8 mouse cellular contexts compared by ENCODE assay signal in the genomic region with DNA sequence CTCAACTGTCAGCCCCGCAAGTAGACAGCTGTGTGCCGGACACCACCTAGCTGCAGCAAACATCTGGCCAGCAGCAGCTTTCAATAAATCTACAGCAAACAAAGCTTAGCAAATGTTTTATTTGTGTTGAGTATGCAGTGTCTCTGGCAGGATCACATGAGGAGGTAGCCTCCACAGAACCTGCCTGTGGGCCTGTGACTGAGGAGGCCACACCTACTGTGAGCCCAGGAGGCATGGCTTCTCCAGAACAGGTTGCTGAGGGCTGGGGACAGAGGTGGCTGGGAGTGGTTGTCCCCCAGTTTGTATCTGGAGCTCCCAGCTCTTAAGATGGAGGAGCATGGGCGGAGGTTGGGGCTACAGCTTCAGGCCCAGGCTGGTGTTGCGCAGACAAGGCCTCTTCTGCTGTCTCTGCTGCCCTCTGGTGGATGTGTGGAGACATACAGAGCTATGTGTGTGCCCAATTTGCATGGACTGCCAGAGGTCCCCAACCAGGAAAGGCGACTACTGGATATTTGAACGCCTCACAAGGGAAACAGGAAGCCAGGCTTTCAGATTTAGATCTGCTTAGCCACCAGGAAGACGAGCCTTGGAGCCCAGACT. TPM values are rescaled to one million over a fixed set of nuclear protein-coding genes. Genes with fewer than 3 reads are reported as not detected.
DNase-seq lines count a peak whose midpoint lies in the region; ATAC-seq and TF ChIP-seq lines count a peak whose summit lies in the region.

No protein-coding gene starts in this region.

- peak; percentile 98 for TF ChIP-seq CTCF in embryonic fibroblast, embryonic 13.5 days (IDR thresholded peaks at IDR 0.05; ENCODE audit: borderline replicate concordance, insufficient read depth, low read length)
- peak; percentile 95 for TF ChIP-seq CTCF in kidney, postnatal 0 days (IDR thresholded peaks at IDR 0.05; ENCODE audit: low read depth)

- TF ChIP-seq POLR2A in embryonic fibroblast, embryonic 13.5 days (IDR thresholded peaks at IDR 0.05; ENCODE audit: low read depth, low read length) = no peak

- H3K27me3 ChIP-seq in heart, embryonic 14.5 days (ENCODE audit: control insufficient read depth, insufficient read depth, low read length) = no peaks in the 10 kb centered on the region
- no peaks in the 10 kb centered on the region for H3K27me3 ChIP-seq in kidney, postnatal 0 days (ENCODE audit: insufficient read depth, low read length)
- no peaks in the 10 kb centered on the region for H3K27me3 ChIP-seq in liver, embryonic 13.5 days
- H3K27me3 ChIP-seq in neural tube, embryonic 11.5 days (ENCODE audit: control insufficient read depth, insufficient read depth, low read length) = no peaks in the 10 kb centered on the region
- H3K27me3 ChIP-seq in stomach, embryonic 15.5 days (replicated peaks) = no peaks in the 10 kb centered on the region

- no peaks in the 10 kb centered on the region for H3K9me3 ChIP-seq in heart, embryonic 14.5 days (ENCODE audit: control insufficient read depth, low read length)
- H3K9me3 ChIP-seq in kidney, postnatal 0 days (replicated peaks; ENCODE audit: low read length) = no peaks in the 10 kb centered on the region
- no peaks in the 10 kb centered on the region for H3K9me3 ChIP-seq in liver, embryonic 13.5 days (replicated peaks)
- H3K9me3 ChIP-seq in neural tube, embryonic 11.5 days (ENCODE audit: control insufficient read depth, low read length) = no peaks in the 10 kb centered on the region
- H3K9me3 ChIP-seq in stomach, embryonic 15.5 days = no peaks in the 10 kb centered on the region

- WGBS in heart, embryonic 14.5 days = 35% methylated on average over 7 of the region's 7 CpGs
- WGBS in kidney, postnatal 0 days = 36% methylated on average over 7 of the region's 7 CpGs
- WGBS in liver, embryonic 13.5 days (ENCODE audit: insufficient replicate concordance) = 35% methylated on average over 7 of the region's 7 CpGs
- 44% methylated on average over 7 of the region's 7 CpGs for WGBS in neural tube, embryonic 11.5 days
- 32% methylated on average over 7 of the region's 7 CpGs for WGBS in stomach, embryonic 15.5 days

- no peak overlapping the region for H3K27ac ChIP-seq in embryonic fibroblast, embryonic 13.5 days (ENCODE audit: insufficient read depth, low read length)
- H3K27ac ChIP-seq in heart, embryonic 14.5 days (replicated peaks in 1 of 2; ENCODE audit: control insufficient read depth in 1 of 2, insufficient read depth in 1 of 2, low read depth in 2 of 2, low read length in 2 of 2) = no peak overlapping the region
- no peak overlapping the region for H3K27ac ChIP-seq in kidney, postnatal 0 days
- peak overlapping the region; percentile 73 for H3K27ac ChIP-seq in liver, embryonic 13.5 days
- no peak overlapping the region for H3K27ac ChIP-seq in neural tube, embryonic 11.5 days (ENCODE audit: low read depth, low read length)
- 0 out of 2 replicates have a peak overlapping the region, but pooled peaks have one; percentile 18 for H3K27ac ChIP-seq in stomach, embryonic 15.5 days

- no peak overlapping the region for H3K4me2 ChIP-seq in heart, embryonic 14.5 days (ENCODE audit: low read length)
- H3K4me2 ChIP-seq in kidney, postnatal 0 days (ENCODE audit: low read length) = no peak overlapping the region
- no peak overlapping the region for H3K4me2 ChIP-seq in liver, embryonic 13.5 days
- no peak overlapping the region for H3K4me2 ChIP-seq in neural tube, embryonic 11.5 days (ENCODE audit: low read depth)
- no peak overlapping the region for H3K4me2 ChIP-seq in stomach, embryonic 15.5 days

- H3K36me3 ChIP-seq in heart, embryonic 14.5 days (ENCODE audit: control insufficient read depth, insufficient read depth, low read length) = peaks cover 50% of the 10 kb centered on the region
- H3K36me3 ChIP-seq in kidney, postnatal 0 days (ENCODE audit: insufficient read depth, low read length) = peaks cover 27% of the 10 kb centered on the region
- peaks cover 61% of the 10 kb centered on the region for H3K36me3 ChIP-seq in liver, embryonic 13.5 days
- peaks cover 10% of the 10 kb centered on the region for H3K36me3 ChIP-seq in neural tube, embryonic 11.5 days (ENCODE audit: control insufficient read depth, insufficient read depth, low read length)
- H3K36me3 ChIP-seq in stomach, embryonic 15.5 days = peaks cover 29% of the 10 kb centered on the region

- H3K4me1 ChIP-seq in embryonic fibroblast, embryonic 13.5 days (ENCODE audit: control insufficient read depth, insufficient read depth, low read length) = no peaks in the 10 kb centered on the region
- H3K4me1 ChIP-seq in heart, embryonic 14.5 days (ENCODE audit: control insufficient read depth in 2 of 2, insufficient read depth in 2 of 2, low read length in 2 of 2) = peaks cover 2% of the 10 kb centered on the region in 2 experiments; a peak in 1 of 4 replicates
- no peaks in the 10 kb centered on the region for H3K4me1 ChIP-seq in kidney, postnatal 0 days (replicated peaks; ENCODE audit: insufficient read depth, low read length)
- peaks cover 22% of the 10 kb centered on the region for H3K4me1 ChIP-seq in liver, embryonic 13.5 days (replicated peaks)
- no peaks in the 10 kb centered on the region for H3K4me1 ChIP-seq in neural tube, embryonic 11.5 days (ENCODE audit: control insufficient read depth, insufficient read depth, low read length)
- 0 out of 2 replicates have a peak, but pooled peaks cover 4% of the 10 kb centered on the region for H3K4me1 ChIP-seq in stomach, embryonic 15.5 days

- DNase-seq in CD4-positive, CD25-positive, alpha-beta regulatory T cell, adult 2 months (ENCODE audit: low read depth, low spot score) = peak; percentile 93
- DNase-seq in brain, adult 2 months (ENCODE audit: low read depth, low spot score) = peak; percentile 96
- peak; percentile 94 for DNase-seq in kidney, postnatal 0 days (ENCODE audit: low spot score)
- DNase-seq in liver, embryonic 13.5 days = peak; percentile 75
- peak; percentile 82 for DNase-seq in neural tube, embryonic 11.5 days (ENCODE audit: low spot score)

- no peak overlapping the region for H3K4me3 ChIP-seq in embryonic fibroblast, embryonic 13.5 days (ENCODE audit: insufficient read depth, low read length)
- H3K4me3 ChIP-seq in heart, embryonic 14.5 days (ENCODE audit: control insufficient read depth in 1 of 2, insufficient read depth in 1 of 2, low read depth in 1 of 2, low read length in 2 of 2) = no peak overlapping the region
- H3K4me3 ChIP-seq in kidney, postnatal 0 days (replicated peaks; ENCODE audit: low read depth, low read length) = no peak overlapping the region
- no peak overlapping the region for H3K4me3 ChIP-seq in liver, embryonic 13.5 days (replicated peaks)
- no peak overlapping the region for H3K4me3 ChIP-seq in neural tube, embryonic 11.5 days (ENCODE audit: low read depth, low read length)
- no peak overlapping the region for H3K4me3 ChIP-seq in stomach, embryonic 15.5 days (replicated peaks)

- H3K9ac ChIP-seq in heart, embryonic 14.5 days (ENCODE audit: low read length) = no peak overlapping the region
- H3K9ac ChIP-seq in kidney, postnatal 0 days (ENCODE audit: low read depth, low read length) = no peak overlapping the region; the same call in 1 of the 2 replicates
- peak overlapping the region; percentile 11; the same call in 1 of the 2 replicates for H3K9ac ChIP-seq in liver, embryonic 13.5 days
- no peak overlapping the region for H3K9ac ChIP-seq in neural tube, embryonic 11.5 days (ENCODE audit: low read length)
- H3K9ac ChIP-seq in stomach, embryonic 15.5 days = no peak overlapping the region

- ATAC-seq in heart, embryonic 14.5 days (ENCODE audit: insufficient number of reproducible peaks, insufficient read depth, low FRiP score, low read depth) = peak; percentile 31; the same call in 1 of the 2 replicates
- peak; percentile 74 for ATAC-seq in kidney, postnatal 0 days (replicated peaks; ENCODE audit: low FRiP score, low read depth)
- ATAC-seq in liver, embryonic 13.5 days (ENCODE audit: low read depth) = peak; percentile 94
- ATAC-seq in neural tube, embryonic 11.5 days (ENCODE audit: insufficient read depth, low FRiP score, low TSS enrichment) = peak; percentile 67; the same call in 1 of the 2 replicates
- peak; percentile 83 for ATAC-seq in stomach, embryonic 15.5 days (ENCODE audit: insufficient read depth, low FRiP score, low read depth)

RNA-seq across cellular contexts. Expression of gene Dcdc2b, which starts 5.5 kb away (rescaled TPM):
- 0.68 TPM in 1 of 2 replicates, not detected in the other for polyA plus RNA-seq in embryonic fibroblast, embryonic 13.5 days (2011; ENCODE audit: insufficient read length, low read depth, missing spikeins)
- polyA plus RNA-seq in heart, embryonic 14.5 days (2014; fragmentation: Nextera tagmentation; extraction: Ambion mirVana) = 1.1 and 2.6 TPM in 2 replicates
- 1.9 and 2.3 TPM in 2 replicates for polyA plus RNA-seq in kidney, postnatal 0 days (2015; fragmentation: Nextera tagmentation; extraction: Ambion mirVana)
- polyA plus RNA-seq in liver, embryonic 13.5 days (2015; fragmentation: Nextera tagmentation; extraction: Ambion mirVana) = 0.31 and 0.51 TPM in 2 replicates
- polyA plus RNA-seq in neural tube, embryonic 11.5 days (2014; fragmentation: Nextera tagmentation; extraction: Ambion mirVana) = 2.6 and 4.5 TPM in 2 replicates
- polyA plus RNA-seq in stomach, embryonic 15.5 days (2015; fragmentation: Nextera tagmentation; extraction: Ambion mirVana) = 1.7 and 2.4 TPM in 2 replicates

RNA-seq across cellular contexts. Expression of gene Tmem234, which starts 8.1 kb away (rescaled TPM):
- polyA plus RNA-seq in embryonic fibroblast, embryonic 13.5 days (2011; ENCODE audit: insufficient read length, low read depth, missing spikeins) = 110 and 112 TPM in 2 replicates
- polyA plus RNA-seq in heart, embryonic 14.5 days (2014; fragmentation: Nextera tagmentation; extraction: Ambion mirVana) = 158 and 179 TPM in 2 replicates
- polyA plus RNA-seq in kidney, postnatal 0 days (2015; fragmentation: Nextera tagmentation; extraction: Ambion mirVana) = 188 and 197 TPM in 2 replicates
- 142 and 153 TPM in 2 replicates for polyA plus RNA-seq in liver, embryonic 13.5 days (2015; fragmentation: Nextera tagmentation; extraction: Ambion mirVana)
- 187 and 192 TPM in 2 replicates for polyA plus RNA-seq in neural tube, embryonic 11.5 days (2014; fragmentation: Nextera tagmentation; extraction: Ambion mirVana)
- polyA plus RNA-seq in stomach, embryonic 15.5 days (2015; fragmentation: Nextera tagmentation; extraction: Ambion mirVana) = 194 and 200 TPM in 2 replicates

RNA-seq across cellular contexts. Expression of gene Eif3i, which starts 8.1 kb away (rescaled TPM):
- polyA plus RNA-seq in embryonic fibroblast, embryonic 13.5 days (2011; ENCODE audit: insufficient read length, low read depth, missing spikeins) = 217 and 251 TPM in 2 replicates
- polyA plus RNA-seq in heart, embryonic 14.5 days (2014; fragmentation: Nextera tagmentation; extraction: Ambion mirVana) = 192 and 207 TPM in 2 replicates
- 284 and 298 TPM in 2 replicates for polyA plus RNA-seq in kidney, postnatal 0 days (2015; fragmentation: Nextera tagmentation; extraction: Ambion mirVana)
- polyA plus RNA-seq in liver, embryonic 13.5 days (2015; fragmentation: Nextera tagmentation; extraction: Ambion mirVana) = 211 and 222 TPM in 2 replicates
- polyA plus RNA-seq in neural tube, embryonic 11.5 days (2014; fragmentation: Nextera tagmentation; extraction: Ambion mirVana) = 274 and 291 TPM in 2 replicates
- 263 and 265 TPM in 2 replicates for polyA plus RNA-seq in stomach, embryonic 15.5 days (2015; fragmentation: Nextera tagmentation; extraction: Ambion mirVana)

RNA-seq across cellular contexts. Expression of gene Iqcc, which starts 10.4 kb away (rescaled TPM):
- polyA plus RNA-seq in embryonic fibroblast, embryonic 13.5 days (2011; ENCODE audit: insufficient read length, low read depth, missing spikeins) = 19.5 TPM in 2 replicates
- 24.1 and 25.1 TPM in 2 replicates for polyA plus RNA-seq in heart, embryonic 14.5 days (2014; fragmentation: Nextera tagmentation; extraction: Ambion mirVana)
- 30.2 and 31.6 TPM in 2 replicates for polyA plus RNA-seq in kidney, postnatal 0 days (2015; fragmentation: Nextera tagmentation; extraction: Ambion mirVana)
- 11.0 TPM in 2 replicates for polyA plus RNA-seq in liver, embryonic 13.5 days (2015; fragmentation: Nextera tagmentation; extraction: Ambion mirVana)
- polyA plus RNA-seq in neural tube, embryonic 11.5 days (2014; fragmentation: Nextera tagmentation; extraction: Ambion mirVana) = 25.7 and 30.2 TPM in 2 replicates
- polyA plus RNA-seq in stomach, embryonic 15.5 days (2015; fragmentation: Nextera tagmentation; extraction: Ambion mirVana) = 25.0 and 29.5 TPM in 2 replicates

RNA-seq across cellular contexts. Expression of gene Ccdc28b, which starts 15.2 kb away (rescaled TPM):
- polyA plus RNA-seq in embryonic fibroblast, embryonic 13.5 days (2011; ENCODE audit: insufficient read length, low read depth, missing spikeins) = 11.7 and 13.6 TPM in 2 replicates
- polyA plus RNA-seq in heart, embryonic 14.5 days (2014; fragmentation: Nextera tagmentation; extraction: Ambion mirVana) = 49.8 and 53.3 TPM in 2 replicates
- 64.8 and 69.5 TPM in 2 replicates for polyA plus RNA-seq in kidney, postnatal 0 days (2015; fragmentation: Nextera tagmentation; extraction: Ambion mirVana)
- polyA plus RNA-seq in liver, embryonic 13.5 days (2015; fragmentation: Nextera tagmentation; extraction: Ambion mirVana) = 13.9 and 14.8 TPM in 2 replicates
- polyA plus RNA-seq in neural tube, embryonic 11.5 days (2014; fragmentation: Nextera tagmentation; extraction: Ambion mirVana) = 65.9 and 69.4 TPM in 2 replicates
- polyA plus RNA-seq in stomach, embryonic 15.5 days (2015; fragmentation: Nextera tagmentation; extraction: Ambion mirVana) = 46.5 and 48.5 TPM in 2 replicates

Comparison
In these comparisons a context has a peak if more than half of its experiments do, and no peak if none do; other contexts are left out.
1. H3K27ac ChIP-seq: peak in liver, embryonic 13.5 days (single experiment) and stomach, embryonic 15.5 days (single experiment); none in embryonic fibroblast, embryonic 13.5 days (single experiment), heart, embryonic 14.5 days (0 of 2), kidney, postnatal 0 days (single experiment) and neural tube, embryonic 11.5 days (single experiment).
2. ATAC-seq: peak in every context shown above with its lines; median percentile 94 in liver, embryonic 13.5 days; 83 in stomach, embryonic 15.5 days; 74 in kidney, postnatal 0 days; 67 in neural tube, embryonic 11.5 days; 31 in heart, embryonic 14.5 days.
3. Peak in every context shown above with its lines, with median percentiles within 50 percentile points of each other: DNase-seq.